Mouse (Mus musculus): ENCODE data around the gene Ezr. TPM values are rescaled to one million over a fixed set of nuclear protein-coding genes. Genes with fewer than 3 reads are reported as not detected.
"Not testable (repeated sequence)": the region's sequence is repeated elsewhere in the genome, so short reads cannot be mapped to it uniquely, and the experiment has no call there.

Gene Ezr
- polyA plus RNA-seq, 1 experiment from 2014 or later = 43.1 TPM

GRCm38 (mm10) chr17:6713944-6714343 lies 68.6 kb downstream of the Ezr start:
- H3K4me1 ChIP-seq (replicated peaks); H3K4me3 ChIP-seq (replicated peaks); H3K9ac ChIP-seq (replicated peaks); H3K36me3 ChIP-seq; H3K27ac ChIP-seq; H3K4me2 ChIP-seq (replicated peaks); H3K27me3 ChIP-seq; ATAC-seq; H3K9me3 ChIP-seq: not testable (repeated sequence)
- 84% methylated on average over 8 of the region's 8 CpGs for WGBS

- H3K9ac ChIP-seq (replicated peaks); H3K27ac ChIP-seq; H3K36me3 ChIP-seq; H3K4me1 ChIP-seq (replicated peaks); H3K9me3 ChIP-seq; ATAC-seq; H3K4me3 ChIP-seq (replicated peaks); H3K4me2 ChIP-seq (replicated peaks); H3K27me3 ChIP-seq: not testable (repeated sequence)
- WGBS = 91% methylated on average over 2 of the region's 2 CpGs
Observed at GRCm38 (mm10) chr17:6713483-6713882, 69.1 kb downstream of the Ezr start.

- H3K27ac ChIP-seq; H3K4me2 ChIP-seq (replicated peaks); H3K9ac ChIP-seq (replicated peaks); H3K36me3 ChIP-seq; H3K4me1 ChIP-seq (replicated peaks); H3K27me3 ChIP-seq; H3K4me3 ChIP-seq (replicated peaks); ATAC-seq; H3K9me3 ChIP-seq: not testable (repeated sequence)
- WGBS = 57% methylated on average over 2 of the region's 2 CpGs
Observed at GRCm38 (mm10) chr17:6708194-6708593, 74.4 kb downstream of the Ezr start.

GRCm38 (mm10) chr17:6707422-6707821 lies 75.2 kb downstream of the Ezr start:
- not testable (repeated sequence) for H3K27me3 ChIP-seq; H3K4me2 ChIP-seq (replicated peaks); H3K4me3 ChIP-seq (replicated peaks); H3K9ac ChIP-seq (replicated peaks); H3K27ac ChIP-seq; H3K4me1 ChIP-seq (replicated peaks); H3K36me3 ChIP-seq; ATAC-seq; H3K9me3 ChIP-seq
- WGBS = 91% methylated on average over 5 of the region's 5 CpGs

- H3K4me2 ChIP-seq (replicated peaks); H3K4me3 ChIP-seq (replicated peaks); H3K36me3 ChIP-seq; H3K9ac ChIP-seq (replicated peaks); ATAC-seq; H3K27ac ChIP-seq; H3K27me3 ChIP-seq; H3K9me3 ChIP-seq; H3K4me1 ChIP-seq (replicated peaks): not testable (repeated sequence)
- 86% methylated on average over 5 of the region's 5 CpGs for WGBS
Observed at GRCm38 (mm10) chr17:6706448-6706847, 76.1 kb downstream of the Ezr start.

- not testable (repeated sequence) for H3K36me3 ChIP-seq; H3K9ac ChIP-seq (replicated peaks); H3K4me1 ChIP-seq (replicated peaks); H3K4me3 ChIP-seq (replicated peaks); H3K4me2 ChIP-seq (replicated peaks); H3K9me3 ChIP-seq; H3K27me3 ChIP-seq; H3K27ac ChIP-seq
- peak; percentile 88 for ATAC-seq
- WGBS = 32% methylated on average over 9 of the region's 9 CpGs
Observed at GRCm38 (mm10) chr17:6703381-6704270, 79.0 kb downstream of the Ezr start.

GRCm38 (mm10) chr17:6702625-6703221 lies 79.9 kb downstream of the Ezr start:
- H3K36me3 ChIP-seq; H3K9me3 ChIP-seq; H3K4me1 ChIP-seq (replicated peaks); H3K9ac ChIP-seq (replicated peaks); H3K4me2 ChIP-seq (replicated peaks); H3K4me3 ChIP-seq (replicated peaks); H3K27ac ChIP-seq; H3K27me3 ChIP-seq: not testable (repeated sequence)
- ATAC-seq = 0 out of 2 replicates have a peak, but pooled peaks have one; percentile 30
- WGBS = 57% methylated on average over 1 of the region's 8 CpGs

- not testable (repeated sequence) for H3K9me3 ChIP-seq; H3K36me3 ChIP-seq; H3K4me3 ChIP-seq (replicated peaks); H3K9ac ChIP-seq (replicated peaks); H3K27me3 ChIP-seq; H3K27ac ChIP-seq; H3K4me1 ChIP-seq (replicated peaks); H3K4me2 ChIP-seq (replicated peaks); ATAC-seq
- 76% methylated on average over 4 of the region's 7 CpGs for WGBS
Observed at GRCm38 (mm10) chr17:6700077-6700476, 82.5 kb downstream of the Ezr start.

GRCm38 (mm10) chr17:6699502-6699901 lies 83.1 kb downstream of the Ezr start:
- not testable (repeated sequence) for ATAC-seq; H3K9ac ChIP-seq (replicated peaks); H3K4me2 ChIP-seq (replicated peaks); H3K36me3 ChIP-seq; H3K27ac ChIP-seq; H3K4me3 ChIP-seq (replicated peaks); H3K27me3 ChIP-seq; H3K9me3 ChIP-seq; H3K4me1 ChIP-seq (replicated peaks)
- 94% methylated on average over 8 of the region's 9 CpGs for WGBS

- H3K4me3 ChIP-seq (replicated peaks); H3K27me3 ChIP-seq; H3K4me2 ChIP-seq (replicated peaks); H3K4me1 ChIP-seq (replicated peaks); H3K9ac ChIP-seq (replicated peaks); H3K36me3 ChIP-seq; H3K27ac ChIP-seq; H3K9me3 ChIP-seq: not testable (repeated sequence)
- ATAC-seq = peak; percentile 53
- 31% methylated on average over 3 of the region's 4 CpGs for WGBS
Observed at GRCm38 (mm10) chr17:6697224-6697775, 85.3 kb downstream of the Ezr start.

GRCm38 (mm10) chr17:6696521-6696920 lies 86.1 kb downstream of the Ezr start:
- not testable (repeated sequence) for H3K27me3 ChIP-seq; H3K4me3 ChIP-seq (replicated peaks); H3K4me1 ChIP-seq (replicated peaks); H3K36me3 ChIP-seq; ATAC-seq; H3K9ac ChIP-seq (replicated peaks); H3K4me2 ChIP-seq (replicated peaks); H3K27ac ChIP-seq; H3K9me3 ChIP-seq
- 58% methylated on average over 8 of the region's 8 CpGs for WGBS

GRCm38 (mm10) chr17:6695712-6696111 lies 86.9 kb downstream of the Ezr start:
- not testable (repeated sequence) for H3K27ac ChIP-seq; H3K4me3 ChIP-seq (replicated peaks); H3K27me3 ChIP-seq; H3K9me3 ChIP-seq; H3K4me2 ChIP-seq (replicated peaks); H3K4me1 ChIP-seq (replicated peaks); ATAC-seq; H3K9ac ChIP-seq (replicated peaks); H3K36me3 ChIP-seq
- 81% methylated on average over 9 of the region's 9 CpGs for WGBS
